Mouse (Mus musculus): ENCODE data around the gene Atg16l2. TPM values are rescaled to one million over a fixed set of nuclear protein-coding genes. Genes with fewer than 3 reads are reported as not detected.
A peak's percentile ranks its signal among the peaks of the same experiment; 100 is the strongest.

Atg16l2 gene
- polyA plus RNA-seq, 1 experiment from 2014 or later, result 14.8 TPM

GRCm38 (mm10) chr7:101271602-101272001, 30.4 kb downstream of the Atg16l2 start:
- no peak overlapping the region for H3K27ac ChIP-seq (ENCODE audit: low read depth, low read length)
- no peak overlapping the region for H3K9ac ChIP-seq (ENCODE audit: low read length)
- H3K36me3 ChIP-seq (ENCODE audit: control insufficient read depth, insufficient read depth, low read length), result no peaks in the 10 kb centered on the region
- 87% methylated on average over 1 of the region's 1 CpGs for WGBS
- no peak overlapping the region for H3K4me2 ChIP-seq
- H3K9me3 ChIP-seq (ENCODE audit: control insufficient read depth, low read length), result no peaks in the 10 kb centered on the region
- H3K4me1 ChIP-seq (ENCODE audit: control insufficient read depth, insufficient read depth, low read length), result no peaks in the 10 kb centered on the region
- DNase-seq (ENCODE audit: low spot score, missing footprints) (no peak), ATAC-seq (ENCODE audit: low FRiP score) (no peak)
- H3K4me3 ChIP-seq (ENCODE audit: low read depth, low read length), result no peak overlapping the region
- no peaks in the 10 kb centered on the region for H3K27me3 ChIP-seq (ENCODE audit: control insufficient read depth, insufficient read depth, low read length)

- Histone ChIP-seq H3K27ac (ENCODE audit: low read depth, low read length) (no peak overlapping the region), H3K36me3 (ENCODE audit: control insufficient read depth, insufficient read depth, low read length) (no peaks in the 10 kb centered on the region), H3K9ac (ENCODE audit: low read length) (no peak overlapping the region), H3K4me2 (no peak overlapping the region), H3K4me1 (ENCODE audit: control insufficient read depth, insufficient read depth, low read length) (no peaks in the 10 kb centered on the region), H3K4me3 (ENCODE audit: low read depth, low read length) (no peak overlapping the region), H3K27me3 (ENCODE audit: control insufficient read depth, insufficient read depth, low read length) (no peaks in the 10 kb centered on the region), H3K9me3 (ENCODE audit: control insufficient read depth, low read length) (no peaks in the 10 kb centered on the region)
- ATAC-seq (ENCODE audit: low FRiP score), result no peak
- WGBS, result 78% methylated on average over 3 of the region's 3 CpGs
- DNase-seq (ENCODE audit: low spot score, missing footprints), result no peak
Observed at GRCm38 (mm10) chr7:101267457-101268259, 34.4 kb downstream of the Atg16l2 start.

- Histone ChIP-seq H3K36me3 (ENCODE audit: control insufficient read depth, insufficient read depth, low read length) (peaks cover 3% of the 10 kb centered on the region; the same call in 1 of the 2 replicates), H3K4me2 (no peak overlapping the region), H3K9me3 (ENCODE audit: control insufficient read depth, low read length) (no peaks in the 10 kb centered on the region), H3K4me1 (ENCODE audit: control insufficient read depth, insufficient read depth, low read length) (no peaks in the 10 kb centered on the region), H3K27ac (ENCODE audit: low read depth, low read length) (no peak overlapping the region), H3K9ac (ENCODE audit: low read length) (no peak overlapping the region), H3K27me3 (ENCODE audit: control insufficient read depth, insufficient read depth, low read length) (no peaks in the 10 kb centered on the region), H3K4me3 (ENCODE audit: low read depth, low read length) (no peak overlapping the region)
- ATAC-seq (ENCODE audit: low FRiP score), result no peak
- DNase-seq (ENCODE audit: low spot score, missing footprints), result no peak
Observed at GRCm38 (mm10) chr7:101263511-101263910, 38.5 kb downstream of the Atg16l2 start.

- ATAC-seq (ENCODE audit: low FRiP score) (no peak), DNase-seq (ENCODE audit: low spot score, missing footprints) (no peak)
- Histone ChIP-seq H3K36me3 (ENCODE audit: control insufficient read depth, insufficient read depth, low read length) (peaks cover 3% of the 10 kb centered on the region; the same call in 1 of the 2 replicates), H3K4me1 (ENCODE audit: control insufficient read depth, insufficient read depth, low read length) (no peaks in the 10 kb centered on the region), H3K27me3 (ENCODE audit: control insufficient read depth, insufficient read depth, low read length) (no peaks in the 10 kb centered on the region), H3K4me2 (no peak overlapping the region), H3K4me3 (ENCODE audit: low read depth, low read length) (no peak overlapping the region), H3K9me3 (ENCODE audit: control insufficient read depth, low read length) (no peaks in the 10 kb centered on the region), H3K27ac (ENCODE audit: low read depth, low read length) (no peak overlapping the region), H3K9ac (ENCODE audit: low read length) (no peak overlapping the region)
- 81% methylated on average over 4 of the region's 4 CpGs for WGBS
Observed at GRCm38 (mm10) chr7:101261941-101262546, 40.0 kb downstream of the Atg16l2 start.

DNA sequence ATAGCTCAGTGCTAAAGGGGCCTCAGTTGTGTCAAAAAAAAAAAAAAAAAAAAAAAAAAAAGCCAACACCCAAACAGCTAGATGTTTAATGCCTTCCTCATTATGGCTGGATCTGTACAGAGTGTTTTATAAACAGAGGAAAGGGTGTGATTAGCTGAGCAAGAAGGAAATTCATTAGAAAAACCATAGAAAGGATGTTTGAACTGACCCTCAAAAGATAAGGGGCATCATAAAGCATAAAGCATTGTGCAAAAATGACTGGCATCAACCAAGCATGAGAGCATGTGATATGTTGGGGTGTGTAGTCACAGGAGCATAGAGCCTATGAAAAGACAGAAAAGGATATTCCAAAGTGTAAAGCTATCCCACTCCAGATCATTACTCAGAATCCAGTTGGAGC, 43.6 kb downstream of the Atg16l2 start:
- Histone ChIP-seq H3K9ac (ENCODE audit: low read length) (no peak overlapping the region), H3K27ac (ENCODE audit: low read depth, low read length) (no peak overlapping the region), H3K27me3 (ENCODE audit: control insufficient read depth, insufficient read depth, low read length) (no peaks in the 10 kb centered on the region), H3K4me3 (ENCODE audit: low read depth, low read length) (no peak overlapping the region), H3K36me3 (ENCODE audit: control insufficient read depth, insufficient read depth, low read length) (peaks cover 3% of the 10 kb centered on the region; the same call in 1 of the 2 replicates), H3K4me2 (no peak overlapping the region), H3K4me1 (ENCODE audit: control insufficient read depth, insufficient read depth, low read length) (no peaks in the 10 kb centered on the region), H3K9me3 (ENCODE audit: control insufficient read depth, low read length) (no peaks in the 10 kb centered on the region)
- ATAC-seq (ENCODE audit: low FRiP score) (no peak), DNase-seq (ENCODE audit: low spot score, missing footprints) (no peak)

DNA sequence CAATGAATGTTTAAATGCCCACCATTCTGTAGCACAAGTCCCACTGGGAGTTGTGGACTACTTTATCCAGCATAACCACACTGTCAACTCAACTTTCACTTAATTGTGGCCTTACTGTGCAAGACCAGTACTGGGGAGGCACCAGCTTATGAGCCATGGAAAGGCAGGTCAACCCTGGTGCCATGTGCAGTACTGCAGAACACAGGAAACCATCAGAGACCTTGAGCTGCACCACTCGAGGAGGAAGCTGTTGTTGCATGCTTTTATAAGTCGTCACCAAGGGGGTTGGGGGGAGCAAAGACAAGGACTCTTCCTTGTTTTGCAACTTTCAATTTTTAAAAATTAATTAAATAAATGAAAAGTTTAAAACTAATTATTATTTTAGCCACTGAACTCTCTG, 49.0 kb downstream of the Atg16l2 start:
- Histone ChIP-seq H3K4me1 (ENCODE audit: control insufficient read depth, insufficient read depth, low read length) (no peaks in the 10 kb centered on the region), H3K9ac (ENCODE audit: low read length) (no peak overlapping the region), H3K9me3 (ENCODE audit: control insufficient read depth, low read length) (no peaks in the 10 kb centered on the region), H3K27me3 (ENCODE audit: control insufficient read depth, insufficient read depth, low read length) (no peaks in the 10 kb centered on the region), H3K4me3 (ENCODE audit: low read depth, low read length) (no peak overlapping the region), H3K4me2 (no peak overlapping the region), H3K27ac (ENCODE audit: low read depth, low read length) (no peak overlapping the region), H3K36me3 (ENCODE audit: control insufficient read depth, insufficient read depth, low read length) (no peaks in the 10 kb centered on the region)
- no peak for ATAC-seq (ENCODE audit: low FRiP score)
- DNase-seq (ENCODE audit: low spot score, missing footprints), result no peak
- WGBS, result 77% methylated on average over 2 of the region's 2 CpGs

DNA sequence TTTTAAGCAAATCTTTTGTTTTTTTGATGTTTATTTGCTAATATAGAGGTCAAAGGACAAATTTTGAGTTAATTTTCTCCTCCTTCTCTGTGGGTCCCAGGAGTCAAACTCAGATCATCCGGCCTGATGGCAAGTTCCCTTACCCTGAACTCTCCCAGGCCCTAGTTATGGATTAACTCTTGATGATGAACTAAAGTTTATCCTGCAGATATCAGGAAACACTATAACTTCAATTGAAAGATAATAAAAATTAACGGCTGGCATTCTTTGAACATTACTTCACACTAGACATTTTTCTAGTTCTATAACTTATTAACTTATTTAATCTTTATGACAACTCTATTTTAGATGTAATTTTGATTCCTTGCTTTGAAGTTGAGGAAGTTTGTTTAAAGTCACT, 52.9 kb downstream of the Atg16l2 start:
- no peaks in the 10 kb centered on the region for H3K9me3 ChIP-seq (ENCODE audit: control insufficient read depth, low read length)
- H3K4me1 ChIP-seq (ENCODE audit: control insufficient read depth, insufficient read depth, low read length), result no peaks in the 10 kb centered on the region
- ATAC-seq (ENCODE audit: low FRiP score) (no peak), DNase-seq (ENCODE audit: low spot score, missing footprints) (no peak)
- no peak overlapping the region for H3K4me2 ChIP-seq
- no peak overlapping the region for H3K9ac ChIP-seq (ENCODE audit: low read length)
- WGBS, result 77% methylated on average over 2 of the region's 2 CpGs
- no peaks in the 10 kb centered on the region for H3K36me3 ChIP-seq (ENCODE audit: control insufficient read depth, insufficient read depth, low read length)
- no peak overlapping the region for H3K27ac ChIP-seq (ENCODE audit: low read depth, low read length)
- H3K27me3 ChIP-seq (ENCODE audit: control insufficient read depth, insufficient read depth, low read length), result no peaks in the 10 kb centered on the region
- no peak overlapping the region for H3K4me3 ChIP-seq (ENCODE audit: low read depth, low read length)

DNA sequence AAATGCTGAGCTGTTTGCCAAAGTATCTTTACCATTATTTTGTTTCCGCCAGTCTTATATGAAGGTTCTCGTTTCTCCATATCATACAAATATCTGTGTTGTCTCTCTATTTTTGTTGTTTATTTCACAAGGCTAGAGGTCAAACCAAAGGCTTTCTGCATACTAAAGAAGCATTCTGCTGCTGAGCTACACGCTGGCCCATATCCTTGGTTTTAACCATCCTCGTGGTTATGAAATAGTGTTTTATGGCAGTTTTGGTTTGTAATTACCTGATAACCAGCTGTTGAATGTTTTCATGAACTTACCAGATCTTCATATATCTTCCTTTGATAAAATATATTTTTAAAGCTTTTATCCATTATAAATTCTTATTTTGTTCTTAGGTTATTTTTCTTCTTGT, 53.3 kb downstream of the Atg16l2 start:
- ATAC-seq (ENCODE audit: low FRiP score) (no peak), DNase-seq (ENCODE audit: low spot score, missing footprints) (no peak)
- no peak overlapping the region for H3K27ac ChIP-seq (ENCODE audit: low read depth, low read length)
- no peaks in the 10 kb centered on the region for H3K4me1 ChIP-seq (ENCODE audit: control insufficient read depth, insufficient read depth, low read length)
- H3K4me3 ChIP-seq (ENCODE audit: low read depth, low read length), result no peak overlapping the region
- H3K9me3 ChIP-seq (ENCODE audit: control insufficient read depth, low read length), result no peaks in the 10 kb centered on the region
- WGBS, result 96% methylated on average over 4 of the region's 4 CpGs
- H3K36me3 ChIP-seq (ENCODE audit: control insufficient read depth, insufficient read depth, low read length), result no peaks in the 10 kb centered on the region
- H3K9ac ChIP-seq (ENCODE audit: low read length), result no peak overlapping the region
- no peaks in the 10 kb centered on the region for H3K27me3 ChIP-seq (ENCODE audit: control insufficient read depth, insufficient read depth, low read length)
- no peak overlapping the region for H3K4me2 ChIP-seq

DNA sequence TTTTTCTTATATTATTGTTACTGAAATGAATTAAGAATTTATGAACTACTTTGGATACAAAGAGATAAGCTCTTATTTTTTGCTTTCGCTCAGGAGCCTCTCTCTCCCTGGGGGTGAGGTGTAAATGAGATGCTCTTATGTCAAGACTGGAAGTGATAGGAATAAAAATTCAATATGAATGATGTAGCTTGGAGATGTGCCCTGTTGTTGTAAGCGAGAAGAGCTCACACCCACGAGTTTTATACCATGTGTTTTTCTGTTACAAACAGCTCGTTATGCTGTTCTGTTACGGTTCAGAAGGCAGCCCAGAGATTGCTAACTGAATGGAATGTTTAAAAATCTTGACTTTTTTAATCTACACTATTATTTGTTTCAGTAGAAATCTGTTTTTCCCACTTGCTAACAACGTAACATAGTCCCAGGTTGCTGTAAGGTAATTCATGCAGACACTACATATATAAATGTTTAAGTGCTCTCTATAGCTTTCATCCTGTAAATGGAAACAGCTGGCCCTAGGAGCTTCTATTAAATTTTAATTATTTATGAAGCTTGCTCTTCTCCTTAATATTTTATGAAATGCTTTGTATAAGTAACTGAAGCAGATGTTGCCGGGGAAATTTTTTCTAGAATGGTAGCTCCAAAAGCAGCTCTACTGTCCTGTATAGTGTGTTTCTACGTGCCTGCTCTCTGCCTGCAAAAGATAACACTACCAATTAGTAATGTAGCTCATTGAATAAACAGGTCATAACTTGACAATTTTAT, 65.2 kb downstream of the Atg16l2 start:
- Histone ChIP-seq H3K9ac (ENCODE audit: low read length) (no peak overlapping the region), H3K27me3 (ENCODE audit: control insufficient read depth, insufficient read depth, low read length) (no peaks in the 10 kb centered on the region), H3K36me3 (ENCODE audit: control insufficient read depth, insufficient read depth, low read length) (no peaks in the 10 kb centered on the region), H3K4me3 (ENCODE audit: low read depth, low read length) (no peak overlapping the region), H3K4me2 (no peak overlapping the region), H3K9me3 (ENCODE audit: control insufficient read depth, low read length) (no peaks in the 10 kb centered on the region), H3K27ac (ENCODE audit: low read depth, low read length) (no peak overlapping the region), H3K4me1 (ENCODE audit: control insufficient read depth, insufficient read depth, low read length) (no peaks in the 10 kb centered on the region)
- 86% methylated on average over 8 of the region's 8 CpGs for WGBS
- peak; percentile 64 for DNase-seq (ENCODE audit: low spot score, missing footprints)
- no peak for ATAC-seq (ENCODE audit: low FRiP score)
